Mouse (Mus musculus) liver, postnatal 0 days (tissue): Measurements from ENCODE around the gene Hmgcl. TPM values are rescaled to one million over a fixed set of nuclear protein-coding genes. Genes with fewer than 3 reads are reported as not detected.
"Not testable (repeated sequence)": the region's sequence is repeated elsewhere in the genome, so short reads cannot be mapped to it uniquely, and the experiment has no call there.

Experiments
- ATAC-seq: fragments of 200-750 bp; cut with Nextera tagmentation; 2 replicates; pipeline ENCODE4 v1.8.0; 2017; ENCODE audit warnings: mild to moderate bottlenecking, moderate library complexity
- DNase-seq: peaks from one replicate; pipeline ENCODE4 v3.0.0-alpha.2; 2016
- H3K27ac ChIP-seq: fragments of 300-500 bp; sonication (generic); 2 replicates; pipeline ENCODE4 v1.5.1; 2014; ENCODE audit warnings: antibody characterized with exemption, moderate library complexity, mild to moderate bottlenecking, low read depth
- H3K27me3 ChIP-seq: fragments of 300-500 bp; sonication (generic); 2 replicates; pipeline ENCODE4 v1.6.1; 2014; ENCODE audit warnings: low read length, control low read depth, mixed read lengths; ENCODE audit not compliant: insufficient read depth
- H3K36me3 ChIP-seq: fragments of 300-500 bp; sonication (generic); replicated peaks from 2 replicates; pipeline ENCODE4 v1.6.1; 2014; ENCODE audit warnings: mild to moderate bottlenecking, control low read depth, low read length, moderate library complexity, mixed read lengths; ENCODE audit not compliant: insufficient read depth
- H3K4me1 ChIP-seq: fragments of 300-500 bp; sonication (generic); 2 replicates; pipeline ENCODE4 v1.6.1; 2014; ENCODE audit warnings: antibody characterized with exemption, mild to moderate bottlenecking, control low read depth; ENCODE audit not compliant: insufficient read depth
- H3K4me2 ChIP-seq: fragments of 300-500 bp; sonication (generic); 2 replicates; pipeline ENCODE4 v1.6.1; 2014; ENCODE audit warnings: low read depth, mild to moderate bottlenecking, low read length, moderate library complexity, mixed read lengths
- H3K4me3 ChIP-seq: fragments of 300-500 bp; sonication (generic); 2 replicates; pipeline ENCODE4 v1.5.1; 2014; ENCODE audit warnings: low read depth, low read length
- H3K9ac ChIP-seq: fragments of 300-500 bp; sonication (generic); replicated peaks from 2 replicates; pipeline ENCODE4 v1.6.1; 2014; ENCODE audit warnings: mild to moderate bottlenecking, moderate library complexity
- H3K9me3 ChIP-seq: fragments of 300-500 bp; sonication (generic); 2 replicates; pipeline ENCODE4 v1.6.1; 2016; ENCODE audit warnings: mild to moderate bottlenecking, control low read depth, low read length, mixed read lengths
- CTCF ChIP-seq: sonication (generic); IDR thresholded peaks from 2 replicates; pipeline ENCODE4 v1.5.1; 2016; ENCODE audit warnings: antibody characterized with exemption, low read depth
- EP300 ChIP-seq: IDR thresholded peaks from 2 replicates; pipeline ENCODE4 v1.6.1; 2016; ENCODE audit warnings: antibody characterized with exemption, low read depth, mild to moderate bottlenecking
- WGBS: fragments of 180-500 bp; shearing (Covaris S2); extraction: QIAGEN DNeasy Blood & Tissue Kit; methylation state at CpG from one replicate; pipeline ENCODE4 v1.1.7; 2014; ENCODE audit not compliant: insufficient replicate concordance; 5-methylcytosine and 5-hydroxymethylcytosine counted together
- polyA plus RNA-seq: library from polyadenylated mRNA; unstranded; fragments of >200 nt; fragmentation: Nextera tagmentation; extraction: Ambion mirVana; gene quantifications from 2 replicates; pipeline ENCODE4 v1.2.1, GENCODE M21; 2015

Hmgcl gene
- polyA plus RNA-seq, 1 experiment from 2014 or later: 364 TPM

GRCm38 (mm10) chr4:135930239-135930638, 16.0 kb upstream of the Hmgcl start:
- TF ChIP-seq CTCF (no peak), EP300 (no peak)
- Histone ChIP-seq H3K4me3 (no peak overlapping the region), H3K9me3 (no peaks in the 10 kb centered on the region), H3K9ac (no peak overlapping the region), H3K4me1 (no peaks in the 10 kb centered on the region), H3K36me3 (peaks cover 37% of the 10 kb centered on the region), H3K27me3 (no peaks in the 10 kb centered on the region), H3K4me2 (no peak overlapping the region), H3K27ac (no peak overlapping the region)
- no peak for DNase-seq
- 92% methylated on average over 8 of the region's 8 CpGs for WGBS
- no peak for ATAC-seq

GRCm38 (mm10) chr4:135931832-135932231, 14.4 kb upstream of the Hmgcl start:
- DNase-seq (no peak), ATAC-seq (no peak)
- Histone ChIP-seq H3K9me3 (no peaks in the 10 kb centered on the region), H3K36me3 (peaks cover 33% of the 10 kb centered on the region), H3K4me1 (no peaks in the 10 kb centered on the region), H3K4me2 (no peak overlapping the region), H3K27ac (no peak overlapping the region), H3K4me3 (no peak overlapping the region), H3K27me3 (no peaks in the 10 kb centered on the region), H3K9ac (no peak overlapping the region)
- 73% methylated on average over 5 of the region's 5 CpGs for WGBS
- TF ChIP-seq EP300 (no peak), CTCF (peak; percentile 82)

GRCm38 (mm10) chr4:135934708-135935500, 11.3 kb upstream of the Hmgcl start:
- Histone ChIP-seq H3K4me3 (no peak overlapping the region), H3K27ac (no peak overlapping the region), H3K27me3 (no peaks in the 10 kb centered on the region), H3K4me1 (no peaks in the 10 kb centered on the region), H3K9me3 (no peaks in the 10 kb centered on the region), H3K4me2 (no peak overlapping the region), H3K36me3 (peaks cover 31% of the 10 kb centered on the region), H3K9ac (no peak overlapping the region)
- ATAC-seq (peak; percentile 44; the same call in 1 of the 2 replicates), DNase-seq (no peak)
- WGBS: 47% methylated on average over 12 of the region's 12 CpGs
- TF ChIP-seq CTCF: no peak
- no peak for TF ChIP-seq EP300

- ATAC-seq: no peak
- Histone ChIP-seq H3K9ac (no peak overlapping the region), H3K4me3 (no peak overlapping the region), H3K4me2 (no peak overlapping the region), H3K9me3 (no peaks in the 10 kb centered on the region), H3K4me1 (no peaks in the 10 kb centered on the region), H3K27me3 (no peaks in the 10 kb centered on the region), H3K36me3 (peaks cover 33% of the 10 kb centered on the region), H3K27ac (no peak overlapping the region)
- WGBS: 66% methylated on average over 5 of the region's 5 CpGs
- TF ChIP-seq CTCF: no peak
- TF ChIP-seq EP300: no peak
- DNase-seq: no peak
Measured at GRCm38 (mm10) chr4:135935502-135935901, 10.7 kb upstream of the Hmgcl start.

- Histone ChIP-seq H3K9me3 (no peaks in the 10 kb centered on the region), H3K4me1 (0 out of 2 replicates have a peak, but pooled peaks cover 2% of the 10 kb centered on the region), H3K4me2 (no peak overlapping the region), H3K36me3 (peaks cover 23% of the 10 kb centered on the region; the same call in 1 of the 2 replicates), H3K27me3 (no peaks in the 10 kb centered on the region), H3K27ac (no peak overlapping the region), H3K9ac (no peak overlapping the region), H3K4me3 (no peak overlapping the region)
- DNase-seq: no peak
- no peak for ATAC-seq
- TF ChIP-seq CTCF (0 out of 2 replicates have a peak, but pooled peaks have one; percentile 4), EP300 (no peak)
- 56% methylated on average over 7 of the region's 7 CpGs for WGBS
Measured at GRCm38 (mm10) chr4:135938858-135939257, 7.4 kb upstream of the Hmgcl start.

- not testable (repeated sequence) for ATAC-seq, H3K4me2 ChIP-seq, DNase-seq, H3K27me3 ChIP-seq, H3K9me3 ChIP-seq, H3K4me1 ChIP-seq, H3K4me3 ChIP-seq, H3K27ac ChIP-seq, H3K9ac ChIP-seq
- peak; percentile 74 for TF ChIP-seq CTCF
- 81% methylated on average over 8 of the region's 8 CpGs for WGBS
- H3K36me3 ChIP-seq: peaks cover 12% of the 10 kb centered on the region; the same call in 1 of the 2 replicates
Measured at GRCm38 (mm10) chr4:135941026-135941425, 5.2 kb upstream of the Hmgcl start.
